Mouse (Mus musculus): Measurements from ENCODE around the gene Stxbp4.

Stxbp4 gene

DNA sequence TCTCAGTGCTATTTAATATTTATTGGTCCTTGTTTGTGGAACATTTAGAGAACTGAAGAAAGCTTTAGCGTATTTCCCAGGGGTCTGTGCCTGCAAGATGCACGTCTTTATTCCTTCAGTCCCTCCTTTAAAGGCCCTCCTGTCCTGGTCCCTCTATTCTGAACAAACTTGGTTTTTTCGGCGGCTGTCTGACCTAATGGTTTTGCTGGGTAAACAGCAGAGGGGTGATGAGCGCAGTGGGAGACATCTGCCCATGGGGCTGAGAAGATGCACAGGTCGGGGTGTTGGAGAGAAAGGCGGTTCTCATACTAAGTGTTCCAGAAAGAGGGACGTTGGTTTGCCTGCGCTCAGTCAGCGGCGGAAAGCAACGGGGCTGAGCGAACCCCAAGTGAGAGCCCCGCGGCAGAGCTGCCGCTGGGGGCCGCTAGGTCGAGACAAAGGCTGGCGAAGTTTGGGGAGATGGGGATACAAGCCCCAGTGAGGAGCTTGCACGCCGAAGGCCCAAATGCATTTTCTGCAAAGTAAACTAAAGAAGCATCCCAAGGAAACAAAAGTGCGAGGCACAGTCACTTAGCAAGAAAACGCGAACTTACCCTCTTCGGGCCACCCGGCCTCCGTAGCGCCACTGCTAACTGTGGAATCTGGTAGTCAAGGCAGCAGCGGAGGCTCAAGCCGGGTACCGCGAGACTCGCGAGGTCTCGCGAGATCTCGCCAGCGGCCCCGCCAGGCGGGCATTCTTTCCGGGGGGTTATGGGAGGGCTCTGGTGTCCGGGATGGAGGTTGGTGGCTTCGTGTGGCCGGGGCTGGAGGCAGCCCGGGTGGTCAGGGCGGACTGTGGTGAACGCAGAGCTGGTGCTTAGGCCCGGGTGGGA lies at the start of gene Stxbp4, which contains the start of gene Cox11:
TSS of gene Stxbp4 (minus strand) at position 645 of the 872 bp plus-strand sequence.
TSS of gene Cox11 (plus strand) at position 734 of the 872 bp plus-strand sequence.
- in situ Hi-C loops (cut with MboI; ENCODE audit: low pct_unique_long_range_greater_than_20kb in 1 of 2, low sequenced_read_pairs in 2 of 2, unreplicated experiment in 1 of 2) = no loop called here

DNA sequence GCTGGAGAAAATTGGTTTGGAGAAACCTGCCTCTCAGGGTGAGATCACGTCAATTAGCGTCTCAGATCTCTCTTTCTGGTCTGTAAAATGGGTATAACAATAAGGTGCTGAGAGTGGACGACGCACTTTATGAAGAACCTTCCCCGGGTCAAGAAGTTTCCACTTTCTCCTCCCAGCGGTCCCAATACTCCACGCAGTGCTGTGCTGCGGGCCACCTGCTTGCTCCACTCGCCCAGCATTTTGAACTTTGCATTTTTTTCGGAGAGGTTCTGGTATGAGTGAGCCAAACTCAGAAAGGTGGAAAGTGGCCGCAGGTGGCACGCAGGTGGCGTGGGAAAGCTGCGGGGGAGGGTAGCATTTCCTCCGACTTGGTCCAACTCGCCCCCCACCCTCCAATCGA lies 49.2 kb upstream of the Stxbp4 start:
- in situ Hi-C loops (cut with MboI; ENCODE audit: low pct_unique_long_range_greater_than_20kb in 1 of 2, low sequenced_read_pairs in 2 of 2, unreplicated experiment in 1 of 2) = no loop called here

GRCm38 (mm10) chr11:90686287-90687025 lies 48.6 kb upstream of the Stxbp4 start:
- in situ Hi-C loops (cut with MboI; ENCODE audit: low pct_unique_long_range_greater_than_20kb in 1 of 2, low sequenced_read_pairs in 2 of 2, unreplicated experiment in 1 of 2) = no loop called here

DNA sequence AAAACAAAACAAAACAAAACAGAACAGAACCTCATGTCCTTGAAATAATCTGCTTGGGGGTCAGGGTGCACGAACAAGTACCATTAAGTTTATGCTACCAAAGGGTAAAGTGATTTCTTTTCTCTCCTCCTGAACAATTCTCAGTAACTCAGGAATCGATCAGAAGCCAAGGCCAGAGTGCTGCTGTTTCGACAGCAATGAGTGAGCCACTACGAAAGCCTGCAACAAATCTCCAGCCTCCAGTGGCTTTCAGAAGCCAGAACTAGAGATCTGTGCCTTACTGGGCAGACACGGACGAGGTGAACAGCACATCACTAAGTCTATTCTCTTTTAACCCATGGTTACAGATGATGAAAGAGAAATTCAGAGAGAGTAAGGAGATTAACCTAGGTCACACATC lies 47.3 kb upstream of the Stxbp4 start:
- in situ Hi-C loops (cut with MboI; ENCODE audit: low pct_unique_long_range_greater_than_20kb in 1 of 2, low sequenced_read_pairs in 2 of 2, unreplicated experiment in 1 of 2) = no loop called here

DNA sequence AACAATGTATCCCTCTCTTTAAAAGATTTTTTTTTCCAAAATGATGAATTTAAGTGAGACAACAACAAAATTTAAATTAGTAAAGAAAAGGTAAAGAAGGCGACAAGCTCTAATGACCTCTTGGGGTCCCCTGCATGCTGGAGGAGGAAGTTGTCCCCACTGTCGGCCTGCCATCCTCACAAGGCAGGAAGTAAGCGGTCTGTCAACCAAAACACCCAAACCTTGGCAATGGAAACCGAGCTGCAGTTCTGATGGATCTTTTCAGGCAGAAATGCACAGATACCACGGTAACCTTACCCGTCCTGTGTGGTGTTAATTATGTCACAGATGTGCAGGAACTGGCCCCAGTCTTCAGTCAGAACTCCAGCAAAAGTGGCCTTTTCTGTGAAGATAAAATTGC lies 46.9 kb upstream of the Stxbp4 start:
- in situ Hi-C loops (cut with MboI; ENCODE audit: low pct_unique_long_range_greater_than_20kb in 1 of 2, low sequenced_read_pairs in 2 of 2, unreplicated experiment in 1 of 2) = no loop called here

DNA sequence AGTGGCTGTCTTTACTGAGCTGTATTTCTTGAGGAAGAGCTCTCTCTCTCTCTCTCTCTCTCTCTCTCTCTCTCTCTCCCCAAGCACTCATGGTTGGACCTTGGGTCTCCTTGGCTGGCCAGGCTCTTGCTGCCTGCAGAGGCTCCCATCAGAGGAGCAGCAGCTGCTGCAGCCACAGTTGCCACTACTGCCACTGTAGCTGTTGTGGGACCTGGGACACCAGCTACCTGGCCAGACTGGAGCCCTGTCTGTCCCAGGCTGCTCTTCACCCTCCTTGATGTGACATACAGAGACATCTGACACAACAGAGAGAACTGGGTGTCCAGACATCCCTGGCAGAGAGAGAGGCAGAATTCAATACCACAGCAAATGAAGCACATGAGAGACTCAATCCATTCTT lies 43.3 kb upstream of the Stxbp4 start:
- in situ Hi-C loops (cut with MboI; ENCODE audit: low pct_unique_long_range_greater_than_20kb in 1 of 2, low sequenced_read_pairs in 2 of 2, unreplicated experiment in 1 of 2) = no loop called here

GRCm38 (mm10) chr11:90678582-90678981 lies 40.7 kb upstream of the Stxbp4 start:
- in situ Hi-C loops (cut with MboI; ENCODE audit: low pct_unique_long_range_greater_than_20kb in 1 of 2, low sequenced_read_pairs in 2 of 2, unreplicated experiment in 1 of 2) = no loop called here

- in situ Hi-C loops (cut with MboI; ENCODE audit: low pct_unique_long_range_greater_than_20kb in 1 of 2, low sequenced_read_pairs in 2 of 2, unreplicated experiment in 1 of 2) = no loop called here
Measured at GRCm38 (mm10) chr11:90677771-90678288, 39.9 kb upstream of the Stxbp4 start.

DNA sequence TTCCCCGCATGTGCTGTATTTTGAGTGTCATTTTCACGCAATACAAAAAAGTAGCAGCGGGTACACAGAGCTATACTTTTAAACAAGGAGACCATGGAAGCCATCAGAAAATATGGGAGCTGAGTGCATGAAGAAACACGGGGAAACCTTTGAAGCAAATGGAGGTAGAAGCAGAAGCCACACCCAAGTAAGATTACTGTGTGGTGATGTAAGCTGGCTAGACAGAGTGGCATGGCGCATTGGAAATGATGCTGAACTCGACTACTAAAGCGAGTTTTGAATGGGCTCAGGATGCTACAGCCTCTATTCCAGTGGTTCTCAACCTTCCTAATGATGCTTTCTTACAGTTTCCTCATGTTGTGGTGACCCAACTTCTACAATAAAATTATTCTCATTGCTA lies 39.1 kb upstream of the Stxbp4 start:
- in situ Hi-C loops (cut with MboI; ENCODE audit: low pct_unique_long_range_greater_than_20kb in 1 of 2, low sequenced_read_pairs in 2 of 2, unreplicated experiment in 1 of 2) = no loop called here

DNA sequence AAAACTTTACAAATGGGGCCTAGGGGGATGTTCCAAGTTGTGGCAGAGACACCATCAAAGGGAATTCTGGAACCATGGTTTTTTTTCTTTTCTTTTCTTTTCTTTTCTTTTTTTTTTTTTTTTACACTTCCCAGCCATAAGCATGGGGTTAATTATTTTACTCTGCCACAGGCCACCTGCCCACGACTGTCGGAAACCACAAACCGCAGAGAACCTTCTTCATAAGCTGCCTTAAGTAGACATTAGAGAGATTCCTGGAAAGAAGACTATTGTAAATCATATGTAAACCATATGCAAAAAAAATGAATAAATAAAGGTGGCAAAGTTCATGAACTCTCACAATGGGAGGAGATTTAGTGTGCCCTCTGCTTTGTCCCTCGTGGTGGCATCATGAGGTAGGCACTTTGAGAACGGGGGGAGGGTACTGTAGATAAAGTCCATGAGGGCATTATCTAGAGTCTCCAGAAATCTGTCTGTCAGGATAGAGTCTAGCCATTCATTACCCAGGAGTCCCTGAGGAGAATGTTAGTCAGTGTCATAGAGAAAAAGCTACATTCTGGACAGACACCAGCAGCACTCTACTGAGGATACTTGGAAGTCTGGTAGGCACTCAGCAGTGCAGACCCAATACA lies 37.7 kb upstream of the Stxbp4 start:
- in situ Hi-C loops (cut with MboI; ENCODE audit: low pct_unique_long_range_greater_than_20kb in 1 of 2, low sequenced_read_pairs in 2 of 2, unreplicated experiment in 1 of 2) = no loop called here

GRCm38 (mm10) chr11:90667325-90667724 lies 29.4 kb upstream of the Stxbp4 start:
- in situ Hi-C loops (cut with MboI; ENCODE audit: low pct_unique_long_range_greater_than_20kb in 1 of 2, low sequenced_read_pairs in 2 of 2, unreplicated experiment in 1 of 2) = no loop called here

DNA sequence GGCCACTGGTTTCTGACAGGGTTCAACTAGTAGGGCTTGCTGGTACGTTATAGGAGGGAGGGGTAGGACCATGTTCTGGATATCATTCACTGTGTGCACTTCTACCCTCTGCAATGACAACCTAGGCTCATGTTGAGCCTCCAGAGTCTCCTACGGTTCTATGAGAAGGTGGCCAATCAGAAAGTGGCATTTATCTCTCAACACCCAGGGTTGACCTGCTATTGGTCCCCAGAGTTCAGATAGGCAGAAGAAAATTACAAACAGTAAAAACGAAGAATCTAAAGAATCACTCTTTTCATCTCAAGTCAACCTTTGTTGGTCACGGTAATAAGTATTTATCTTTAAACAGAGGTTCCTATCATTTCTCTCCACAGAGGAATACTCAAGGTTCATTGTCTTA lies 29.0 kb upstream of the Stxbp4 start:
- in situ Hi-C loops (cut with MboI; ENCODE audit: low pct_unique_long_range_greater_than_20kb in 1 of 2, low sequenced_read_pairs in 2 of 2, unreplicated experiment in 1 of 2) = no loop called here

DNA sequence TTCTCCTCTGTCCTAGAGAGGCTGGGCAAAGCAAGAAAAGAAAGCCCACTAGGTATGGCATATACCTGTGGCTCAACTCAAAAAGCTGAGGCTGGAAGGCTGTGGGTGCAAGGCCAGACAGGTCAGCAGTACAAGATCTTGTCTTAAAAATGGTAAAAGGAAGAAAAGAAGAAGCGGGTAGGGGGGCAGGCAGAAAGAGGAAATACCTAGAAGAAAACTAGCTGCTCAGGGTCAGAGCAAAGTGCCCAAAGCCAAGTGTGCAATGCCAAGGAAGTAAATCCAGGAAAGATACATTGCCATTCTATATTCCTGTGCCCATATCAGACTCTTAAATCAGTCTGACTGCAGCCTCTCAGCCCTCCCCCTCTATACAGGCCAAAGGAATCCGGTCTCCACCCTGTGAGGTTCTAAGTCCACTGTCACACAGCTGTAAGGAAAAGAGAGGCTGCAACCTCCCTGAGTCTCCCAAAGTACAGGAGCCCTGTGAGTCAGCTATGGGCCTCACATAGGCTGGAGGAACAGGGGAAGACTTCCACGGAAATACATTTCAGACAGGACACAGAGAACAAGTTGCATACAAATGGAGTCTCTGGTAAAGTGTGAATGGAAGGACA lies 28.4 kb upstream of the Stxbp4 start:
- in situ Hi-C loops (cut with MboI; ENCODE audit: low pct_unique_long_range_greater_than_20kb in 1 of 2, low sequenced_read_pairs in 2 of 2, unreplicated experiment in 1 of 2) = no loop called here

- in situ Hi-C loops (cut with MboI; ENCODE audit: low pct_unique_long_range_greater_than_20kb in 1 of 2, low sequenced_read_pairs in 2 of 2, unreplicated experiment in 1 of 2) = no loop called here
Measured at GRCm38 (mm10) chr11:90665161-90665560, 27.3 kb upstream of the Stxbp4 start.

DNA sequence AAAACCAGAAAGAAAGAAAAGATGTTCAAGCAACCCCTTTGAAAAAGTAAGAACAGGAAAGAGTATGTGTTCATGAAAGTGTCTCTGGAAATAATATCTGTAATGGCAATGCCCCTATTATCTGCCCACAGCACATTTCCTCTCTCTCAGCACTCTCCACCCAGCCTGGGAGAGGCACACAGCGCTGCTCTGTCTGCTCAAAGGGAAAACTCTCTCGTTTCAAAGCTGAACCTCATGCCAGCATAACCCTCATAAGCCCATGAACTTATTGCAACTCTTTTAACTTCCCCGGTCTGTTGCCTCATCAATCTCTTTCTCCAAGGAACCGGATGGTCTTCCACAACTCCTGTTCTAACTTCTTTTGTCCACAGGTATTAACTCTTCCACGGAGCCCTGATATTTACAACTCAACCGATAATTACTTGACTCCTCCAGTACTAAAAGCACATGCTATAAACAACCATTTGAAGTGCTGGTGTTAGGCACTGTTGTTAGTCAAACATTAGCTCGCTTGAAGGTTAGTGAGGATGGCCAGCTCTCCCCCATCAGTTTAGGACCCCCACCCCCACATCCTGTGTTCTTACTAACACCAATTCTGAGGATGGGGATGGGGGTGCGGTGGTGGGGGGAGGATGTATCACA lies 26.6 kb upstream of the Stxbp4 start:
- in situ Hi-C loops (cut with MboI; ENCODE audit: low pct_unique_long_range_greater_than_20kb in 1 of 2, low sequenced_read_pairs in 2 of 2, unreplicated experiment in 1 of 2) = no loop called here

GRCm38 (mm10) chr11:90663618-90664297 lies 25.9 kb upstream of the Stxbp4 start:
- in situ Hi-C loops (cut with MboI; ENCODE audit: low pct_unique_long_range_greater_than_20kb in 1 of 2, low sequenced_read_pairs in 2 of 2, unreplicated experiment in 1 of 2) = no loop called here

DNA sequence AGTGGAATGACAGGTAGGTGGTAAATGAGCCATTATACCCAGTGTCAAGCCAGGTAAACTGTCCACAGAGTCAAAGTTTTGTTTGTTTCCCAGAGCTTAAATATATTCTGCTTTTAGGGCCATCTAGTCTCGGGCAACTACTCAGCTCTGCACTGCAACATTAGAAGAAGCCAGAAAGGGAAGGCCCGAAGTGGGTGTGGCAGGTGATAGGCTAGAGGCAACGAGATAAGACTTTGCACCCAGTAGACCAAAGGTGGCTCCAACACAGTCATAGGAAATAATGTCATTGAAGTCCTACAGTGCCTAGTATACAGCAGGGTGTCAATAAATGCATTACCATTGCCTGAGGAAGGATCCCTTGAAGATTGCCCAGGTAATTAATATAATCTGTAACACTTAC lies 25.2 kb upstream of the Stxbp4 start:
- in situ Hi-C loops (cut with MboI; ENCODE audit: low pct_unique_long_range_greater_than_20kb in 1 of 2, low sequenced_read_pairs in 2 of 2, unreplicated experiment in 1 of 2) = no loop called here

DNA sequence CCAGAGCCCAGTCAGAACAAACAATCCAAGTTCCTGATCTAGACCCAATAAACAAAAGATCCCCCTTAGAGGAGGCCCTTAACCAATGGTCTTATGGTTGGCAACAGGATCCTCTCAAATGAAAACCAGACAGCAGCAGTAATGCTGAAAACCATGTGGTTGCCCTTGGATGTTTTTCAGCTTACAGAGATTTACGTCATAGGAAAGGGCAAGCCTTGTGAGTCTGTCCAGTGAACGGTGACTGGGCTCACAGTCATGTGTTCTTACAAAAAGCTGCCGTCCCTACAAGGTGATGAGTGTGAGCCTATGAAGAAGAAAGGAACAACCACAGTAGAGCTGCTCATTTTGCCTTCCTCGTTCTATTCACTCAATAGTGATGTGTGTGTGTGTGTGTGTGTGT lies 22.8 kb upstream of the Stxbp4 start:
- in situ Hi-C loops (cut with MboI; ENCODE audit: low pct_unique_long_range_greater_than_20kb in 1 of 2, low sequenced_read_pairs in 2 of 2, unreplicated experiment in 1 of 2) = no loop called here
